Mouse (Mus musculus) thymus, adult 2 months (tissue): ENCODE data around the gene Pgm2. TPM values are rescaled to one million over a fixed set of nuclear protein-coding genes. Genes with fewer than 3 reads are reported as not detected.

ENCODE experiments used
- DNase-seq: peaks from one replicate; pipeline ENCODE4 v3.0.0; 2021
- H3K27ac ChIP-seq: fragments of 200-500 bp; 2 replicates; pipeline ENCODE4 v1.5.1; 2012; ENCODE audit warnings: low read length, control low read depth; ENCODE audit not compliant: control insufficient read depth, insufficient read depth
- H3K27me3 ChIP-seq: fragments of 200-500 bp; 2 replicates; pipeline ENCODE4 v1.6.1; 2012; ENCODE audit warnings: mild to moderate bottlenecking, low read length, moderate library complexity, mixed read lengths; ENCODE audit not compliant: control insufficient read depth, insufficient read depth
- H3K36me3 ChIP-seq: fragments of 200-500 bp; 2 replicates; pipeline ENCODE4 v1.6.1; 2012; ENCODE audit warnings: mild to moderate bottlenecking, low read length, moderate library complexity; ENCODE audit not compliant: control insufficient read depth, insufficient read depth
- H3K4me1 ChIP-seq: fragments of 200-500 bp; replicated peaks from 2 replicates; pipeline ENCODE4 v1.6.1; 2012; ENCODE audit warnings: low read length; ENCODE audit not compliant: control insufficient read depth, insufficient read depth
- H3K4me3 ChIP-seq: fragments of 200-500 bp; 2 replicates; pipeline ENCODE4 v1.5.1; 2012; ENCODE audit warnings: mild to moderate bottlenecking, low read length, control low read depth, moderate library complexity; ENCODE audit not compliant: control insufficient read depth, insufficient read depth
- CTCF ChIP-seq: fragments of 200-500 bp; IDR thresholded peaks from 2 replicates; pipeline ENCODE4 v1.5.1; 2012; ENCODE audit warnings: mild to moderate bottlenecking, control low read depth, low read length, moderate library complexity, borderline replicate concordance; ENCODE audit not compliant: control insufficient read depth, poor library complexity, insufficient read depth; ENCODE audit errors: extremely low read depth
- POLR2A ChIP-seq: fragments of 200-500 bp; IDR thresholded peaks from 2 replicates; pipeline ENCODE4 v1.6.1; 2012; ENCODE audit warnings: mild to moderate bottlenecking, low read length, control low read depth, moderate library complexity; ENCODE audit not compliant: control insufficient read depth, poor library complexity, insufficient read depth; ENCODE audit errors: extremely low read depth
- WGBS: fragments of 180-500 bp; shearing (Covaris S2); methylation state at CpG from one replicate; pipeline ENCODE4 v1.1.7; 2018; 5-methylcytosine and 5-hydroxymethylcytosine counted together
- polyA plus RNA-seq: library from polyadenylated mRNA; depleted of rRNA; stranded (reverse); fragments of >200 nt; gene quantifications from 2 replicates; pipeline ENCODE4 v1.2.3, GENCODE M21; 2012

The Pgm2 gene
- polyA plus RNA-seq, 1 experiment = 10.5 TPM

DNA sequence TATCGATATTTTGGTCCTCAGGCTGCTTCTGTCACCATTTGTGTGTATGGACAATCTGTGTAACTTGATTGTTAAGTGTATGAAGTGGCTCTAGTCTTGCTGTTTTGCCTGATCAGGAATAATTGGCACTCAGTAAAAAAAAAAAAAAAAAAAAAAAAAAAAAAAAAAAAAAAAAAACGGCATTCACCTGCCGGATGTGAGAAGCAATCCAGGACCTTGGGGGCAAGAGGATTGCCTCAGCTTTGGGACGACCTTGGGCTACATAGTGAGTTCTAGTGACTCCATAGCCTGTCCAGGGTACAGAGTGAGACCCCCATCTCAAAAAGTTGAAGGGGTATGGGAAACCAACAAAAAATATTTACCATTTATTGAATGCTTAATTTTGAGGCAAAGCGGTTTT, 43.5 kb upstream of the Pgm2 start:
- no peak for DNase-seq
- H3K4me3 ChIP-seq = no peak overlapping the region
- whole genome bisulfite sequencing = 91% methylated on average over 5 of the region's 5 CpGs

DNA sequence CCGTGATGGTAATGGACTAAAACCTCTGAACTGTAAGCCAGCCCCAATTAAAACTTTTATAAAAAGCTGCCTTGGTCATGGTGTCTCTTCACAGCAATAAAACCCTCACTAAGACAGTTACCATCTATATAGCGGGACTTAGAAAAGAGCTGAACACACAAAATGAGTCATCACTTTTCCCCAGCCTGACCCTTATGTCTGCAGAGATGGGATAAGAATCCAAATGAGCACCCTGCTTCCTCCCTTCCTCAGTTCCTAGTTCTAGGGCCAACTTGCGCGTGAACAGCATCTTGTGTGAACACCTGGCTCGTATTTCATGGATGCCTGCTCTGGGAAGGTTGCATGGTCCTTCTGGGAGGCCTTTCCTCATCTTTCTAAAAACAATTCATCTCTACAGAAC, 39.7 kb upstream of the Pgm2 start:
- TF ChIP-seq POLR2A (no peak), CTCF (no peak)
- Histone ChIP-seq H3K4me3 (no peak overlapping the region), H3K36me3 (no peaks in the 10 kb centered on the region), H3K4me1 (no peaks in the 10 kb centered on the region), H3K27me3 (no peaks in the 10 kb centered on the region), H3K27ac (no peak overlapping the region)
- DNase-seq = no peak
- 98% methylated on average over 5 of the region's 5 CpGs for WGBS

More for the DNA sequence above, 43.5 kb upstream of the Pgm2 start:
- H3K27ac ChIP-seq = no peak overlapping the region
- no peaks in the 10 kb centered on the region for H3K36me3 ChIP-seq
- no peaks in the 10 kb centered on the region for H3K27me3 ChIP-seq
- TF ChIP-seq POLR2A = no peak
- TF ChIP-seq CTCF = no peak
- peaks cover 7% of the 10 kb centered on the region for H3K4me1 ChIP-seq

DNA sequence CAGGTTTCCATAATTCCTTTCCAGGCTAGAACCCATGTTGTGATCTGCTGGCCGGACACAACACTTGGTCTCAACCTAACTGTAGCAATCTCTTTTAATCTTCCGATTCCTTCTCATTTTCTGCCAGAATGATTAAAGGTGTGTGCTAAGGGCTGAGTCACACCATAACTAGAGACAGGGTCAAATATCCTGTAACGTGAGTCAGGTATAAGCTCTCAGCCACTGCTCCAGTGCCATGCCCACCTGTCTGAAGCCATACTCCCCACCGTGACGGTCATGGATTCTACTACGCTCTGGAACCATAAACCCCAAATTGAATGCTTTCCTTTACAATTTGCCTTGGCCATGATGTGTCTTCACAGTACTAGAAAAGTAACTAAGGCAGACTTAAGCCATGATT, 36.5 kb upstream of the Pgm2 start:
- 92% methylated on average over 6 of the region's 6 CpGs for WGBS
- H3K4me3 ChIP-seq = no peak overlapping the region
- H3K4me1 ChIP-seq = no peaks in the 10 kb centered on the region
- TF ChIP-seq POLR2A = no peak
- TF ChIP-seq CTCF = no peak
- H3K27me3 ChIP-seq = no peaks in the 10 kb centered on the region
- no peaks in the 10 kb centered on the region for H3K36me3 ChIP-seq
- no peak overlapping the region for H3K27ac ChIP-seq
- DNase-seq = no peak

DNA sequence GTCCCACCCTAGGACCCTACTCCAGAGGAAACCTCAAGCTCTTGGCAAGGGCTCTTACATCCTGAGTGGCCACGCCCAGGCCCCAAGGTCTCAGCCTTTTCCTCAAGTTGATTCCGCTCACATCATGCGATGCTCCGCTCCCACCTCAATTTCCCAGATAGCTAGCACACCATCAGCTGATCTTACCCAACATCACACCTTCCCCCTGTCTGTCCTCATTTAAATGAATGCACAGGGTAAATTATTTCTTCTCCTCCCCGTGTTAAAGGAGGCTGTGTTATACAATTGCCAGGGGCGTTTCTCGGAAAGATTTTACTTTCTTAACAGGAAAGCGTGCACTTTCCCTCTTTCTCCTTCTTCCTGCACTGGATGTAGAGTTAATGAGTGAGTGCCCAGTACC, 31.9 kb upstream of the Pgm2 start:
- no peak for DNase-seq
- Histone ChIP-seq H3K4me3 (no peak overlapping the region), H3K36me3 (no peaks in the 10 kb centered on the region), H3K4me1 (no peaks in the 10 kb centered on the region), H3K27me3 (no peaks in the 10 kb centered on the region), H3K27ac (no peak overlapping the region)
- 95% methylated on average over 8 of the region's 8 CpGs for WGBS
- TF ChIP-seq POLR2A = no peak

DNA sequence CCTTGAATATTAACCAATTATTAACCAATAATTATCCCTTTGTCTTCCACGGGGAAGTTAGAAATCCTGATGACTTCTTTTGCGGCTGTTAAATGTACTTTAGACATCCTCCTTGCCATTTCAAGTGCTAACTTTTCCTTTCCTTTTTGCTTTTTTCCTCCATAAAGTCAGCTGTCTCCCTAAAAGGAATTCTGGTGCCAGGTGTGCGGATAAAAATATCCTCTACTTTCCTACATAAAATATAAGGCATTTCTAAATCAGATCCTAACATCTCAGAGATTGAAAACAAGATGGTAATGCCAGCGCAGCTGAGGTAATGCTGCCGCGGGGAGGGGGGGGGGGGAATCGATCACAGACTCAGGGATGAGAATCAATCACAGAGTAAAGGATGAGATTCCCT, 31.1 kb upstream of the Pgm2 start:
- DNase-seq = no peak
- Histone ChIP-seq H3K4me3 (no peak overlapping the region), H3K4me1 (no peaks in the 10 kb centered on the region), H3K27me3 (no peaks in the 10 kb centered on the region), H3K36me3 (no peaks in the 10 kb centered on the region), H3K27ac (no peak overlapping the region)
- 90% methylated on average over 7 of the region's 7 CpGs for WGBS
- no peak for TF ChIP-seq POLR2A

DNA sequence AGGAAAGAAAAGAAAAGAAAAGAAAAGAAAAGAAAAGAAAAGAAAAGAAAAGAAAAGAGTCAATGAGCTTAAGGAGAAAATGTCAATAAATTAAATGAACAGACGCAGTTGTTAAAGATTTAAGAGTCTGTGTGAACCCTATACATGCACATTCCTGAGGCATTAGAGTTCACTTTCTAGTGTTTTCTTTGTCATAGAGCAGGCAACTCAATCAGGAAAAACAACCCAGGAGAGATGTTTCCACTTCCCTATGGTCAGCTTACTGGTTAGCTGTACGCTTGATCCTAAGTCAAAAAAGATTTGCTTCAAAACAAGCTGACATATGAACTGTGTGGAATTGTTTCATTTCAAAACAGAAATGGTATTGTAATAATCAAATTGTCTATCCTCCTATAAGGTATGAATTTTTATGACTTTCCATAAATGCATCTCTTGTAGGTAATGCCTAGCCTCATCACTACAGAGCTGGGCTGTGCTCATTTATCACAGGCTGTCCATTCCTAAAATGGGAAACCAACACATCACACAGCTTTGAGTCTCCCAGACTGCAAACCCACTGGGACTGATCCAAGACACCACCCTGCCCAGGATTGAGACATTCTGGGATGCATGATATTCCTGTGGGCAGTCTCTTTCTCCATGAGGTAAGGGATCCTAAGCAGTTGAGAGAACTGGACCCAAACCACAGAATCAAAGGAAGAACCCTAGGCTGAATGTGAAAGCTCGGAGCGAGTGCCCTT, 29.7 kb upstream of the Pgm2 start:
- no peak for DNase-seq
- no peaks in the 10 kb centered on the region for H3K36me3 ChIP-seq
- no peaks in the 10 kb centered on the region for H3K4me1 ChIP-seq
- H3K4me3 ChIP-seq = no peak overlapping the region
- H3K27ac ChIP-seq = no peak overlapping the region
- H3K27me3 ChIP-seq = no peaks in the 10 kb centered on the region
- 96% methylated on average over 4 of the region's 4 CpGs for WGBS
- no peak for TF ChIP-seq CTCF
- no peak for TF ChIP-seq POLR2A
